Mouse (Mus musculus) heart, postnatal 36 days (tissue): ENCODE data around the gene Fbxo7. TPM values are rescaled to one million over a fixed set of nuclear protein-coding genes. Genes with fewer than 3 reads are reported as not detected.
A peak's percentile ranks its signal among the peaks of the same experiment; 100 is the strongest.

ENCODE experiments used
- DNase-seq, 2 experiments: peaks; one replicate each; pipeline ENCODE4 v3.0.0; 2021 to 2022
- intact Hi-C: fragments of 180-260 bp; cut with DNase I; formaldehyde crosslinking; loops from one replicate; pipeline ENCODE4 v1.15.1; 2025
- total RNA-seq, 2 experiments: library from RNA; stranded (reverse); gene quantifications; 2 replicates each; pipeline ENCODE4 v1.2.3; 2021

The Fbxo7 gene
- total RNA-seq, 2 experiments from 2014 or later: 13.9 to 17.7 TPM

- intact Hi-C loops: no loop called here
These were observed 10.7 kb downstream of the Fbxo7 start for GRCm38 (mm10) chr10:86032517-86032916.

GRCm38 (mm10) chr10:86034007-86034728, 12.4 kb downstream of the Fbxo7 start:
- intact Hi-C loops: no loop called here
- no peak for DNase-seq

More at GRCm38 (mm10) chr10:86032517-86032916, 10.7 kb downstream of the Fbxo7 start:
- DNase-seq: no peak

GRCm38 (mm10) chr10:86043651-86044050, 21.9 kb downstream of the Fbxo7 start:
- intact Hi-C loops: no loop called here
- DNase-seq: no peak

GRCm38 (mm10) chr10:86044066-86044465, 22.3 kb downstream of the Fbxo7 start:
- intact Hi-C loops: no loop called here
- no peak for DNase-seq

- intact Hi-C loops: no loop called here
- DNase-seq: no peak
These were observed 24.6 kb downstream of the Fbxo7 start for GRCm38 (mm10) chr10:86046371-86046770.

- DNase-seq: no peak
- intact Hi-C loops: no loop called here
These were observed 26.0 kb downstream of the Fbxo7 start for GRCm38 (mm10) chr10:86047786-86048185.

GRCm38 (mm10) chr10:86050522-86050921, 28.8 kb downstream of the Fbxo7 start:
- DNase-seq: no peak
- intact Hi-C loops: no loop called here

- intact Hi-C loops: no loop called here
- DNase-seq: no peak
These were observed 31.2 kb downstream of the Fbxo7 start for GRCm38 (mm10) chr10:86052818-86053522.

GRCm38 (mm10) chr10:86056297-86056903, 34.6 kb downstream of the Fbxo7 start:
- no peak for DNase-seq
- intact Hi-C loops: no loop called here

GRCm38 (mm10) chr10:86057286-86057685, 35.5 kb downstream of the Fbxo7 start:
- no peak for DNase-seq
- intact Hi-C loops: no loop called here

- DNase-seq: no peak
- intact Hi-C loops: no loop called here
These were observed 35.9 kb downstream of the Fbxo7 start for GRCm38 (mm10) chr10:86057712-86058111.

GRCm38 (mm10) chr10:86060267-86060666, 38.5 kb downstream of the Fbxo7 start:
- DNase-seq: no peak
- intact Hi-C loops: no loop called here

- intact Hi-C loops: no loop called here
- no peak for DNase-seq
These were observed 40.7 kb downstream of the Fbxo7 start for GRCm38 (mm10) chr10:86062261-86063017.

GRCm38 (mm10) chr10:86063018-86063384, 41.2 kb downstream of the Fbxo7 start:
- intact Hi-C loops: no loop called here
- DNase-seq: no peak

GRCm38 (mm10) chr10:86064937-86065336, 43.2 kb downstream of the Fbxo7 start:
- intact Hi-C loops: loop anchor here (1.0 to 5.0 kb wide), 7 partner anchors 42 to 400 kb away; no protein-coding TSS in a partner anchor
- peak; percentile 75 to 80 for DNase-seq

- intact Hi-C loops: loop anchor here (1.0 to 5.0 kb wide), 7 partner anchors 43 to 399 kb away; no protein-coding TSS in a partner anchor
- no peak for DNase-seq
These were observed 43.9 kb downstream of the Fbxo7 start for GRCm38 (mm10) chr10:86065661-86066060.

GRCm38 (mm10) chr10:86066651-86067050, 44.9 kb downstream of the Fbxo7 start:
- peak in 1 of 2 experiments; percentile 18 for DNase-seq
- intact Hi-C loops: loop anchor here (5.0 kb wide), 2 partner anchors 99 to 286 kb away; no protein-coding TSS in a partner anchor

- intact Hi-C loops: loop anchor here (5.0 kb wide), 2 partner anchors 101 to 284 kb away; no protein-coding TSS in a partner anchor
- no peak for DNase-seq
These were observed 46.1 kb downstream of the Fbxo7 start for GRCm38 (mm10) chr10:86067911-86068310.

GRCm38 (mm10) chr10:86069341-86069740, 47.6 kb downstream of the Fbxo7 start:
- intact Hi-C loops: loop anchor here (5.0 kb wide), 2 partner anchors 102 to 283 kb away; no protein-coding TSS in a partner anchor

GRCm38 (mm10) chr10:86070751-86071150, 49.0 kb downstream of the Fbxo7 start:
- intact Hi-C loops: loop anchor here (5.0 kb wide), 1 partner anchor 67 kb away; no protein-coding TSS in a partner anchor
- no peak for DNase-seq

More at GRCm38 (mm10) chr10:86069341-86069740, 47.6 kb downstream of the Fbxo7 start:
- DNase-seq: no peak
